Mouse (Mus musculus): Measurements from ENCODE around the gene Lrp8. TPM values are rescaled to one million over a fixed set of nuclear protein-coding genes. Genes with fewer than 3 reads are reported as not detected.

Gene Lrp8
- total and polyA plus RNA-seq, 2 experiments from 2014 or later, result 38.3 to 90.2 TPM

DNA sequence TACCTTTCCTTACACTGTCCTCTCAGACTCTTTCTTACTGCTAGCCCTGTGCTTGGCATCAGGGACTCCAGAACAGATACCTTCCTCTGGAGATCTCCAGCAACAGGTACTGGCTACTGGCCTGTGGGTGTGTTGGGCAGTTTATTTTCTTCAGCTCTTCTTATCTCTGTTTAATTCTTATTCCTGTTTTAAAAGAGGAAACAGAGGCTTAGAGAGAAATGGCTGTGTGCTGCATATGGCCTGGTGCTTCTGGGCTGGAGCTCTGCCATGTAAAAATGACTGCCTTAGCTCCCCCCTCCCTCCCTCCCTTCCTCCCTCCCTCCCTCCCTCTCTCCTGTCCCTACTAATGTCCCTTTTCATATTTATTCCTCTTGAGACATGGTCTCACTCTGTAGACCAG is 6.6 kb downstream of the Lrp8 start:
- Histone ChIP-seq H3K27ac (ENCODE audit: low read depth, low read length) (no peak overlapping the region), H3K9ac (no peak overlapping the region), H3K9me3 (ENCODE audit: low read length) (no peaks in the 10 kb centered on the region), H3K36me3 (ENCODE audit: insufficient read depth) (peaks cover 38% of the 10 kb centered on the region; the same call in 1 of the 2 replicates), H3K4me2 (ENCODE audit: low read depth) (no peak overlapping the region), H3K4me3 (ENCODE audit: low read depth, low read length) (no peak overlapping the region), H3K27me3 (ENCODE audit: insufficient read depth, low read length) (no peaks in the 10 kb centered on the region), H3K4me1 (ENCODE audit: insufficient read depth) (peaks cover 26% of the 10 kb centered on the region)
- no peak for DNase-seq
- no peak for ATAC-seq
- TF ChIP-seq CTCF (IDR thresholded peaks at IDR 0.05; ENCODE audit: low read depth), result no peak

DNA sequence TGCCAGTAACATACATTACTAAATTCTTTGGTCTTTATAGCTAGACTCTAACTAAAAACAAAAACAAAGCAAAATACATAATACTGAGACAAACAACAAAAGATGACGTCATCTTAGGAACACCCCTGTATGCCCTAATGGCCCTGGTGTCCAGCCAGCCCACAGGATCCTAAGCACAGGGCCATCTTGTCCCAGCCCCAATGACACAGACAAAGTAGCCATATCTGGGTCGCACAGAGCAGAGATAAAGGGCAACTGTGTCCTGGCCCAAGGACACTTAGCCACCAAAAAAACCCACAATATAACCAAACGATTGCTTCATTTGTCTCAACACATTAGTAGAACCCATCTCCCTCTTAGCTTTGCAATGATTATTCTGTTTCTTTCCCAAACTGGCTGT is 8.9 kb downstream of the Lrp8 start:
- WGBS, result 79% methylated on average over 3 of the region's 3 CpGs
- H3K36me3 ChIP-seq (ENCODE audit: insufficient read depth), result peaks cover 39% of the 10 kb centered on the region; the same call in 1 of the 2 replicates
- H3K4me3 ChIP-seq (ENCODE audit: low read depth, low read length), result no peak overlapping the region
- no peak overlapping the region for H3K4me2 ChIP-seq (ENCODE audit: low read depth)
- ATAC-seq, result no peak
- TF ChIP-seq CTCF (IDR thresholded peaks at IDR 0.05; ENCODE audit: low read depth), result no peak
- DNase-seq, result no peak
- no peaks in the 10 kb centered on the region for H3K27me3 ChIP-seq (ENCODE audit: insufficient read depth, low read length)
- peaks cover 8% of the 10 kb centered on the region; the same call in 1 of the 2 replicates for H3K4me1 ChIP-seq (ENCODE audit: insufficient read depth)
- no peaks in the 10 kb centered on the region for H3K9me3 ChIP-seq (ENCODE audit: low read length)
- no peak overlapping the region for H3K9ac ChIP-seq
- H3K27ac ChIP-seq (ENCODE audit: low read depth, low read length), result no peak overlapping the region

DNA sequence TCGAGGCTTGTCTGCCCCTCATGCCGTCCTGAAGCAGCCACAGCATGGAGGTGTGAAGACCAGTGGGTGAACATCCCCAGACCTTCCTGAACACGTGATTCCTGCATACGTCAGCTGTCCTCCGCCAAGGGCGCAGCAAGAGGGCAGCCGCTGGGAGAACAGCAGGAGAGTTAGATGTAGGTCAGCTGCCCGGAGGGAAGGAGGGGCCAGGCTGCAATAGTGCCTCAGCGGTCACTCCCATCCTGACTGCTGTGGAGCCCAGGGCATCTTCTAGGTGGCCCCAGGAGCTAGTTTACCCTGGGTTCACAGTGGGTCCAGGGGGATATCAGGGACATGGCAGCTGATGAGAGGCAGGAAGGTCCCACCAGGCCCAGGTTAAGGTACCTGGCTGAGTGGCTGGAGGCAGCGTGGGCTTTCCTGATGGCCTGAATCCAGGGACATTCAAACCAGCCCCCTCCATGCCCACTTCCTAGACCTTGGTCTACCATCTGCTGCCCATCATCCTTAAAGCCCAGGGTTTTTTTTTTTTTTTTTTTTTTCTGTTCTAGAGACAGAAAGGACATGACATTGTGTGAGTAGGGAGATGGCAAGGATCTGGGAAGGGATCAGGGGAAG is 9.8 kb downstream of the Lrp8 start:
- Histone ChIP-seq H3K4me2 (ENCODE audit: low read depth) (no peak overlapping the region), H3K27me3 (ENCODE audit: insufficient read depth, low read length) (no peaks in the 10 kb centered on the region), H3K9me3 (ENCODE audit: low read length) (no peaks in the 10 kb centered on the region), H3K9ac (no peak overlapping the region), H3K36me3 (ENCODE audit: insufficient read depth) (peaks cover 37% of the 10 kb centered on the region), H3K27ac (ENCODE audit: low read depth, low read length) (no peak overlapping the region), H3K4me1 (ENCODE audit: insufficient read depth) (peaks cover 4% of the 10 kb centered on the region; the same call in 1 of the 2 replicates), H3K4me3 (ENCODE audit: low read depth, low read length) (no peak overlapping the region)
- WGBS, result 52% methylated on average over 10 of the region's 10 CpGs
- DNase-seq (no peak), ATAC-seq (no peak)
- no peak for TF ChIP-seq CTCF (IDR thresholded peaks at IDR 0.05; ENCODE audit: low read depth)

DNA sequence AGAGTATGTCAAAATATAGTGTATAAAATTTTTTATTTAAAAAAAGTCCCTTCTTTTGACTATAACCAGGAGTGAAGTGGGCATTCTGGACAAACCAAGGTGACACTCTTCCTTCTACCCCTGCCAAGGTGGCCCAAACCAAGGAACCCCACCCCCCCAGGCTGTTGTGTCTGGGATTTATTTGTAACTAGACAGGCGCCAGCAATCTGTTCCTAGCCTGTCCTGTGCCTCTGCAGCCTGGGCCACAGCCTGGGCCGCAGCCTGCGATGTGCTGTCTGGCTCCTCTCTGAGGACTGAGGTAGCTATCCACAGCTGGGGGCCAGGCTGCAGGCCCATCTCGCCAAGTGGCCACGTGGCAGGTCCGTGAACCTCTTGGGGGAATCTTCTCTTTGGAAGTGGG is 10.3 kb downstream of the Lrp8 start:
- H3K4me2 ChIP-seq (ENCODE audit: low read depth), result no peak overlapping the region
- peaks cover 8% of the 10 kb centered on the region for H3K4me1 ChIP-seq (ENCODE audit: insufficient read depth)
- H3K9ac ChIP-seq, result no peak overlapping the region
- H3K36me3 ChIP-seq (ENCODE audit: insufficient read depth), result peaks cover 37% of the 10 kb centered on the region
- no peak for TF ChIP-seq CTCF (IDR thresholded peaks at IDR 0.05; ENCODE audit: low read depth)
- no peaks in the 10 kb centered on the region for H3K27me3 ChIP-seq (ENCODE audit: insufficient read depth, low read length)
- no peak overlapping the region for H3K27ac ChIP-seq (ENCODE audit: low read depth, low read length)
- H3K4me3 ChIP-seq (ENCODE audit: low read depth, low read length), result no peak overlapping the region
- no peak for ATAC-seq
- no peak for DNase-seq
- WGBS, result 63% methylated on average over 6 of the region's 6 CpGs
- H3K9me3 ChIP-seq (ENCODE audit: low read length), result no peaks in the 10 kb centered on the region

DNA sequence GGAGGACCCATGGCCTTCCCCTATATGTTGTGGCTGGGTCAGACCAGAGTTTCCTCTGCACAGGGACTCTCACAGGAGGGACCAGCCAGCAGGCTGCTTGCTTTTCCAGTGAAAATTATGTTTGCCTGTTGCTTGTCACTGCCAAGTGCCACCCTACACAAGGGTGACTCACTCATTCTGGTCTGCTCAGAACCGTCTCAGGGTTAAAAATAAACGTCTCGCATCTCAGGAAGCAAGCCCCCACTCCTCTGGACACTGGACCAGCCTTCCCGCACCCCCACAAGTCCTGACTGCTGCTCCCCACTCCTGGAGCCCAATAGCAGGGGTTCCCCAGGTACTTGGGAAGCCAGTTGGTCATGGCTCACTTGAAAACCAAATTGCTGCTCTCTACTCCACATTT is 14.4 kb downstream of the Lrp8 start:
- ATAC-seq, result no peak
- H3K9ac ChIP-seq, result no peak overlapping the region

DNA sequence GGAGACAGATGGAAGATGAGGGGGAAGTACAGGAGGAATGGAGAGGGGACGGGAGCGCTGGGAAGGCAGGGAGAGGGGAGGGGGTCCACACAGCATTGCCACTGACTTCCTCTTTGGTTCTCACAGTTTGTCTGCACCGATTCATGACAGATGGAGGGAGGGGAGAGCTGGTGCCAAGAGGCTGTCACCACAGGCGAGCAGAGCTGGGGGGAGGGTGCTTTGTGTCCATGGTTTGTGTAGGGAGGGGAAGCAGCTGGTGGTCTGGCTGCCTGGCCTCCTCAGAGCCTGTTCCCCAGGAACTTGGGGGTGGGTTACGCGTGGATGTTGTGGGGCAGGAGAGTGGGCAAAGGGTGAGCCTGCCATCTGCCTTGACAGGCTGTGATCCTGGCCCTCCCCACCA is 15.4 kb downstream of the Lrp8 start:
- peak; percentile 86 for DNase-seq
- no peaks in the 10 kb centered on the region for H3K9me3 ChIP-seq (ENCODE audit: low read length)
- H3K27ac ChIP-seq (ENCODE audit: low read depth, low read length), result peak overlapping the region; percentile 76
- WGBS, result 15% methylated on average over 6 of the region's 6 CpGs
- no peak overlapping the region for H3K4me2 ChIP-seq (ENCODE audit: low read depth)
- no peaks in the 10 kb centered on the region for H3K27me3 ChIP-seq (ENCODE audit: insufficient read depth, low read length)
- peaks cover 42% of the 10 kb centered on the region for H3K4me1 ChIP-seq (ENCODE audit: insufficient read depth)
- H3K4me3 ChIP-seq (ENCODE audit: low read depth, low read length), result no peak overlapping the region
- peak; percentile 73 for ATAC-seq
- H3K36me3 ChIP-seq (ENCODE audit: insufficient read depth), result peaks cover 19% of the 10 kb centered on the region
- H3K9ac ChIP-seq, result no peak overlapping the region
- no peak for TF ChIP-seq CTCF (IDR thresholded peaks at IDR 0.05; ENCODE audit: low read depth)

More for the DNA sequence above, 14.4 kb downstream of the Lrp8 start:
- H3K27ac ChIP-seq (ENCODE audit: low read depth, low read length), result peak overlapping the region; percentile 76; the same call in 1 of the 2 replicates
- no peak for TF ChIP-seq CTCF (IDR thresholded peaks at IDR 0.05; ENCODE audit: low read depth)
- no peaks in the 10 kb centered on the region for H3K9me3 ChIP-seq (ENCODE audit: low read length)
- no peak for DNase-seq
- peaks cover 19% of the 10 kb centered on the region for H3K36me3 ChIP-seq (ENCODE audit: insufficient read depth)
- H3K4me3 ChIP-seq (ENCODE audit: low read depth, low read length), result no peak overlapping the region
- 61% methylated on average over 4 of the region's 4 CpGs for WGBS
- no peak overlapping the region for H3K4me2 ChIP-seq (ENCODE audit: low read depth)
- peaks cover 34% of the 10 kb centered on the region for H3K4me1 ChIP-seq (ENCODE audit: insufficient read depth)
- H3K27me3 ChIP-seq (ENCODE audit: insufficient read depth, low read length), result no peaks in the 10 kb centered on the region

DNA sequence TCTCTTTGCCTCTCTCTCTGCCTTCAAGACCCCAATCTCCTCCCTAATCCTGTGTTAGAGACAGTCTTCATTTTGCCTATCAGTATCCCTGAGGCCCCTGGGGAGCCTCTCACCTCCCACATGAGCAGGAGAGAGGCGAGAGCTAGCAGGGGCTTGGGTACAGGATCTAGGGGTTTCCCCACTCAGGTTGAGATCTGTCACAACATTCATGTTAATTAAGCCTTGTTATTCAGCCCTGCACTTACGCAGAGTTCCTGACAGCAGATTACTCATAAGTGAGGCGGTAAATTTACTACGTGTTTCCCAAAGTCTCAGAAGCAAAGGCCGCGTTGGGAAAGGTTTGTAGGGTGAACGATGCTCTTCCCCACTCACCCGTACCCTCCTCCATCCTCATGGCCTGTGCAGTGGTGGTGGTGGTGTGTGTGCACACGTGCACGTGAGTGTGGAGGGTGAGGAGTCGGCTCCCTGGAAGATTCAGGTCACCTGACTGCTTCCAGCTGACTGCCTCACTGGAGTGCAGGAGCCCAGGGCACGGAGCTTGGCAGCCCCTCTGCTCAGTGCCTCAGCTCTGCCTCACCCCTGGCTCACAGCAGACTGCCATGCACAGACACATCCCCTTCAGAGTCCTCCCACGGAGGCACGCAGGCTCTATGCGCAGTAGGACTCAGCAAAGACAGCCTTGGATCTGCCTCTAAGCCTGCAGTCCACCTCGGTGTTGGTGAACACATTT is 18.1 kb downstream of the Lrp8 start:
- Histone ChIP-seq H3K36me3 (ENCODE audit: insufficient read depth) (peaks cover 9% of the 10 kb centered on the region), H3K4me1 (ENCODE audit: insufficient read depth) (peaks cover 66% of the 10 kb centered on the region), H3K9me3 (ENCODE audit: low read length) (no peaks in the 10 kb centered on the region), H3K4me2 (ENCODE audit: low read depth) (0 out of 2 replicates have a peak overlapping the region, but pooled peaks have one; percentile 15), H3K27me3 (ENCODE audit: insufficient read depth, low read length) (no peaks in the 10 kb centered on the region), H3K4me3 (ENCODE audit: low read depth, low read length) (no peak overlapping the region), H3K27ac (ENCODE audit: low read depth, low read length) (peak overlapping the region; percentile 72), H3K9ac (no peak overlapping the region)
- peak; percentile 28 for ATAC-seq
- no peak for DNase-seq
- 15% methylated on average over 16 of the region's 16 CpGs for whole genome bisulfite sequencing
- TF ChIP-seq CTCF (IDR thresholded peaks at IDR 0.05; ENCODE audit: low read depth), result no peak
